ENCODE assay signal across 8 mouse cellular contexts in the genomic region with DNA sequence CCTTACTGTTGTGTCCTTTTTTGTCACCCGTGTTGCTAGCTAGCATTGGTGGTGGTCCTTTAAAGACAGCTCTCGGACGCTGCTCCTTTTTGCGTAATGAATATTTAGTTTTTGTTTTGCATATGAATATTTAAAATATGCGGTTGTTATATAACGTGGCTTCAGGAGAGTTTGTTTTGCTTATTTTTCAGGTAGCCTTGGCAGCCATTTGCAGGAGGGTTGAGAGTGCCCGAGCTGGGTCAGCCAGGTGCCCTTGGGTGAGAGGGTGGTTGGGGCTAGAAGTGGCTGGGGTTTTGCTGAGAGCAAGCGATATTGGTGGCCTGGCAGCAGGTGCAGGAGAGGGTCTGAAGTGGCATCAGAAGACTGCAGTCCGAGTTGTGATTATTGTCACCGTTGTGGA. TPM values are rescaled to one million over a fixed set of nuclear protein-coding genes. Genes with fewer than 3 reads are reported as not detected.
DNase-seq lines count a peak whose midpoint lies in the region; ATAC-seq lines count a peak whose summit lies in the region.

No protein-coding gene starts in this region.

- H3K9ac ChIP-seq in heart, embryonic 15.5 days, result peak overlapping the region; percentile 81

- no peaks in the 10 kb centered on the region for H3K9me3 ChIP-seq in heart, embryonic 15.5 days (replicated peaks)

- 2% methylated on average over 10 of the region's 10 CpGs for WGBS in heart, embryonic 15.5 days
- WGBS in macrophage (ENCODE audit: missing documents), result 2% methylated on average over 10 of the region's 10 CpGs

- H3K4me2 ChIP-seq in heart, embryonic 15.5 days, result peak overlapping the region; percentile 81

- no peak for ATAC-seq in heart, embryonic 15.5 days (replicated peaks; ENCODE audit: insufficient number of reproducible peaks, insufficient read depth, low FRiP score, low read depth)

- peaks cover 22% of the 10 kb centered on the region for H3K79me2 ChIP-seq in macrophage (ENCODE audit: inconsistent target)

- peaks cover 26% of the 10 kb centered on the region for H3K36me3 ChIP-seq in heart, embryonic 15.5 days
- peaks cover 14% of the 10 kb centered on the region; the same call in 1 of the 2 replicates for H3K36me3 ChIP-seq in macrophage (ENCODE audit: inconsistent target)

- H3K4me1 ChIP-seq in brown adipose tissue, adult 24 weeks (ENCODE audit: control insufficient read depth, insufficient read depth, insufficient read length, low read length), result no peaks in the 10 kb centered on the region; the same call in 1 of the 2 replicates
- H3K4me1 ChIP-seq in heart, embryonic 15.5 days (replicated peaks), result peaks cover 17% of the 10 kb centered on the region

- intact Hi-C loops in left cerebral cortex, postnatal 36 days (cut with DNase I), result no loop called here

- H3K27me3 ChIP-seq in heart, embryonic 15.5 days, result no peaks in the 10 kb centered on the region

- peak overlapping the region; percentile 82 for H3K4me3 ChIP-seq in brown adipose tissue, adult 24 weeks (ENCODE audit: insufficient read depth, low read depth, low read length)
- peak overlapping the region; percentile 63 for H3K4me3 ChIP-seq in heart, embryonic 15.5 days
- peak overlapping the region; percentile 67 for H3K4me3 ChIP-seq in macrophage (ENCODE audit: inconsistent target)

- peak; percentile 14 for DNase-seq in embryo, embryonic 9.5 days (ENCODE audit: extremely low spot score)
- no peak for DNase-seq in embryo, embryonic 10 days (ENCODE audit: low spot score)
- peak; percentile 56 for DNase-seq in kidney, postnatal 14 days
- DNase-seq in left cerebral cortex, postnatal 36 days (ENCODE audit: low spot score in 2 of 2), result no peak
- DNase-seq in thymus, adult 18-20 months, result no peak

- H3K27ac ChIP-seq in brown adipose tissue, adult 24 weeks (replicated peaks; ENCODE audit: low read depth, low read length), result peak overlapping the region; percentile 92
- H3K27ac ChIP-seq in heart, embryonic 15.5 days, result peak overlapping the region; percentile 94
- H3K27ac ChIP-seq in macrophage, result peak overlapping the region; percentile 32

RNA-seq across cellular contexts. Expression of a gene that starts 1.9 kb away (rescaled TPM):
- polyA plus RNA-seq in brown adipose tissue, adult 24 weeks (2012; ENCODE audit: insufficient read depth, insufficient read length, missing spikeins), result 1,013 and 1,407 TPM in 2 replicates
- 376 and 436 TPM in 2 replicates for polyA plus RNA-seq in heart, embryonic 15.5 days (2015; fragmentation: Nextera tagmentation; extraction: Ambion mirVana)
- 1,000 to 10,000 TPM in 18 of 26 experiments, 100 to 1,000 TPM in 6, 10 to 100 TPM in 2; 79.0 to 4,432 (median 1,479) TPM for total RNA-seq in macrophage (2018; cell fraction: chromatin; rRNA removed)
- 1,000 to 10,000 TPM in 1 of 26 experiments, 100 to 1,000 TPM in 20, 10 to 100 TPM in 5; 61.1 to 1,206 (median 571) TPM for total RNA-seq in macrophage (2018; cell fraction: cytosol; rRNA removed)
- total RNA-seq in macrophage (2018; cell fraction: nucleus; rRNA removed), result 1,000 to 10,000 TPM in 9 of 26 experiments, 100 to 1,000 TPM in 15, 10 to 100 TPM in 2; 39.7 to 1,763 (median 855) TPM
- polyA plus RNA-seq in macrophage (2018), result 43.6 to 99.3 TPM (median 89.5 TPM) in 3 replicates
- total RNA-seq in left cerebral cortex, postnatal 36 days (2021), result 100 to 1,000 TPM; 272 to 281 TPM

RNA-seq across cellular contexts. Expression of a gene that starts 14.6 kb away (rescaled TPM):
- 59.6 and 62.5 TPM in 2 replicates for polyA plus RNA-seq in brown adipose tissue, adult 24 weeks (2012; ENCODE audit: insufficient read depth, insufficient read length, missing spikeins)
- 73.4 and 76.1 TPM in 2 replicates for polyA plus RNA-seq in heart, embryonic 15.5 days (2015; fragmentation: Nextera tagmentation; extraction: Ambion mirVana)
- total RNA-seq in macrophage (2018; cell fraction: chromatin; rRNA removed), result 100 to 1,000 TPM; 187 to 359 (median 280) TPM
- total RNA-seq in macrophage (2018; cell fraction: cytosol; rRNA removed), result 100 to 1,000 TPM in 17 of 26 experiments, 10 to 100 TPM in 9; 91.4 to 125 (median 106) TPM
- 100 to 1,000 TPM; 143 to 274 (median 204) TPM for total RNA-seq in macrophage (2018; cell fraction: nucleus; rRNA removed)
- polyA plus RNA-seq in macrophage (2018), result 87.5 to 118 TPM (median 87.8 TPM) in 3 replicates
- total RNA-seq in left cerebral cortex, postnatal 36 days (2021), result 10 to 100 TPM; 47.6 to 51.5 TPM

RNA-seq across cellular contexts. Expression of a gene that starts 43.6 kb away (rescaled TPM):
- not detected in 2 replicates for polyA plus RNA-seq in brown adipose tissue, adult 24 weeks (2012; ENCODE audit: insufficient read depth, insufficient read length, missing spikeins)
- 0.22 TPM in 1 of 2 replicates, not detected in the other for polyA plus RNA-seq in heart, embryonic 15.5 days (2015; fragmentation: Nextera tagmentation; extraction: Ambion mirVana)
- 10 to 100 TPM in 9 of 26 experiments, 1 to 10 TPM in 10, under 1 TPM in 3, not detected in 4; 0.69 to 22.7 (median 8.8) TPM for total RNA-seq in macrophage (2018; cell fraction: chromatin; rRNA removed)
- total RNA-seq in macrophage (2018; cell fraction: cytosol; rRNA removed), result 10 to 100 TPM in 13 of 26 experiments, 1 to 10 TPM in 13; 1.1 to 26.8 (median 7.3) TPM
- total RNA-seq in macrophage (2018; cell fraction: nucleus; rRNA removed), result 10 to 100 TPM in 13 of 26 experiments, 1 to 10 TPM in 13; 1.4 to 72.3 (median 13.5) TPM
- polyA plus RNA-seq in macrophage (2018), result 0.46 to 2.5 TPM (median 1.6 TPM) in 3 replicates
- total RNA-seq in left cerebral cortex, postnatal 36 days (2021), result not detected

RNA-seq across cellular contexts. Expression of a gene that starts 48.0 kb away (rescaled TPM):
- polyA plus RNA-seq in brown adipose tissue, adult 24 weeks (2012; ENCODE audit: insufficient read depth, insufficient read length, missing spikeins), result 236 TPM in 2 replicates
- polyA plus RNA-seq in heart, embryonic 15.5 days (2015; fragmentation: Nextera tagmentation; extraction: Ambion mirVana), result 26.5 and 46.7 TPM in 2 replicates
- 10 to 100 TPM in 2 of 26 experiments, 1 to 10 TPM in 24; 2.7 to 12.9 (median 5.5) TPM for total RNA-seq in macrophage (2018; cell fraction: chromatin; rRNA removed)
- total RNA-seq in macrophage (2018; cell fraction: cytosol; rRNA removed), result 10 to 100 TPM in 20 of 26 experiments, 1 to 10 TPM in 6; 7.1 to 18.9 (median 13.1) TPM
- total RNA-seq in macrophage (2018; cell fraction: nucleus; rRNA removed), result 10 to 100 TPM in 5 of 26 experiments, 1 to 10 TPM in 21; 4.3 to 24.3 (median 7.2) TPM
- polyA plus RNA-seq in macrophage (2018), result 7.0 to 21.1 TPM (median 15.6 TPM) in 3 replicates
- 10 to 100 TPM; 52.7 to 68.9 TPM for total RNA-seq in left cerebral cortex, postnatal 36 days (2021)

RNA-seq across cellular contexts. Expression of a gene that starts 52.4 kb away (rescaled TPM):
- 0.91 TPM in 1 of 2 replicates, not detected in the other for polyA plus RNA-seq in brown adipose tissue, adult 24 weeks (2012; ENCODE audit: insufficient read depth, insufficient read length, missing spikeins)
- polyA plus RNA-seq in heart, embryonic 15.5 days (2015; fragmentation: Nextera tagmentation; extraction: Ambion mirVana), result 0.05 TPM in 1 of 2 replicates, not detected in the other
- total RNA-seq in macrophage (2018; cell fraction: chromatin; rRNA removed), result 10 to 100 TPM in 13 of 26 experiments, 1 to 10 TPM in 13; 1.3 to 34.5 (median 9.8) TPM
- total RNA-seq in macrophage (2018; cell fraction: cytosol; rRNA removed), result 1 to 10 TPM in 12 of 26 experiments, under 1 TPM in 12, not detected in 2; 0.05 to 2.6 (median 1.0) TPM
- 10 to 100 TPM in 3 of 26 experiments, 1 to 10 TPM in 21, under 1 TPM in 2; 0.75 to 12.7 (median 4.6) TPM for total RNA-seq in macrophage (2018; cell fraction: nucleus; rRNA removed)
- polyA plus RNA-seq in macrophage (2018), result 0.30 to 0.32 TPM in 2 of 3 replicates, not detected in the other
- under 1 TPM; 0.20 to 0.47 TPM for total RNA-seq in left cerebral cortex, postnatal 36 days (2021)

Comparison
In these comparisons a context has a peak if more than half of its experiments do, and no peak if none do; other contexts are left out.
1. DNase-seq: peak in embryo, embryonic 9.5 days (single experiment) and kidney, postnatal 14 days (single experiment); none in embryo, embryonic 10 days (single experiment), left cerebral cortex, postnatal 36 days (0 of 2) and thymus, adult 18-20 months (0 of 2).
2. H3K27ac ChIP-seq: peak in every context shown above with its lines; median percentile 94 in heart, embryonic 15.5 days; 92 in brown adipose tissue, adult 24 weeks; 32 in macrophage.
3. Peak in every context shown above with its lines, with median percentiles within 50 percentile points of each other: H3K4me3 ChIP-seq.